Mouse (Mus musculus) heart, embryonic 11.5 days (tissue): ENCODE results near the gene Scube1. TPM values are rescaled to one million over a fixed set of nuclear protein-coding genes. Genes with fewer than 3 reads are reported as not detected.
A peak's percentile ranks its signal among the peaks of the same experiment; 100 is the strongest.

Experiments used
- ATAC-seq: fragments of 200-750 bp; cut with Nextera tagmentation; replicated peaks from 2 replicates; pipeline ENCODE4 v1.8.0; 2017; ENCODE audit warnings: moderate library complexity; ENCODE audit not compliant: insufficient number of reproducible peaks, low FRiP score, low TSS enrichment
- H3K27ac ChIP-seq: fragments of 300-500 bp; sonication (generic); 2 replicates; pipeline ENCODE4 v1.5.1; 2014; ENCODE audit warnings: mild to moderate bottlenecking, low read depth, low read length
- H3K27me3 ChIP-seq: fragments of 300-500 bp; sonication (generic); 2 replicates; pipeline ENCODE4 v1.6.1; 2014; ENCODE audit warnings: mild to moderate bottlenecking, low read length, mixed read lengths; ENCODE audit not compliant: control insufficient read depth, insufficient read depth
- H3K36me3 ChIP-seq: fragments of 300-500 bp; sonication (generic); 2 replicates; pipeline ENCODE4 v1.6.1; 2014; ENCODE audit warnings: mild to moderate bottlenecking, low read length, moderate library complexity, mixed read lengths; ENCODE audit not compliant: control insufficient read depth, insufficient read depth
- H3K4me1 ChIP-seq: fragments of 300-500 bp; sonication (generic); 2 replicates; pipeline ENCODE4 v1.6.1; 2014; ENCODE audit warnings: low read length; ENCODE audit not compliant: control insufficient read depth, insufficient read depth
- H3K4me2 ChIP-seq: fragments of 300-500 bp; sonication (generic); 2 replicates; pipeline ENCODE4 v1.6.1; 2014; ENCODE audit warnings: mild to moderate bottlenecking, moderate library complexity
- H3K4me3 ChIP-seq: fragments of 300-500 bp; sonication (generic); 2 replicates; pipeline ENCODE4 v1.5.1; 2014; ENCODE audit warnings: low read depth, low read length
- H3K9ac ChIP-seq: fragments of 300-500 bp; sonication (generic); 2 replicates; pipeline ENCODE4 v1.6.1; 2014; ENCODE audit warnings: mild to moderate bottlenecking, low read depth, low read length, moderate library complexity
- H3K9me3 ChIP-seq: fragments of 300-500 bp; sonication (generic); replicated peaks from 2 replicates; pipeline ENCODE4 v1.6.1; 2016; ENCODE audit warnings: low read length; ENCODE audit not compliant: control insufficient read depth
- WGBS: fragments of 180-500 bp; shearing (Covaris S2); extraction: QIAGEN DNeasy Blood & Tissue Kit; methylation state at CpG from one replicate; pipeline ENCODE4 v1.1.7; 2014; ENCODE audit not compliant: insufficient replicate concordance; 5-methylcytosine and 5-hydroxymethylcytosine counted together
- polyA plus RNA-seq: library from polyadenylated mRNA; unstranded; fragments of >200 nt; fragmentation: Nextera tagmentation; extraction: Ambion mirVana; gene quantifications from 2 replicates; pipeline ENCODE4 v1.2.1, GENCODE M21; 2014

Scube1 gene
- polyA plus RNA-seq, 1 experiment from 2014 or later: 9.3 TPM

DNA sequence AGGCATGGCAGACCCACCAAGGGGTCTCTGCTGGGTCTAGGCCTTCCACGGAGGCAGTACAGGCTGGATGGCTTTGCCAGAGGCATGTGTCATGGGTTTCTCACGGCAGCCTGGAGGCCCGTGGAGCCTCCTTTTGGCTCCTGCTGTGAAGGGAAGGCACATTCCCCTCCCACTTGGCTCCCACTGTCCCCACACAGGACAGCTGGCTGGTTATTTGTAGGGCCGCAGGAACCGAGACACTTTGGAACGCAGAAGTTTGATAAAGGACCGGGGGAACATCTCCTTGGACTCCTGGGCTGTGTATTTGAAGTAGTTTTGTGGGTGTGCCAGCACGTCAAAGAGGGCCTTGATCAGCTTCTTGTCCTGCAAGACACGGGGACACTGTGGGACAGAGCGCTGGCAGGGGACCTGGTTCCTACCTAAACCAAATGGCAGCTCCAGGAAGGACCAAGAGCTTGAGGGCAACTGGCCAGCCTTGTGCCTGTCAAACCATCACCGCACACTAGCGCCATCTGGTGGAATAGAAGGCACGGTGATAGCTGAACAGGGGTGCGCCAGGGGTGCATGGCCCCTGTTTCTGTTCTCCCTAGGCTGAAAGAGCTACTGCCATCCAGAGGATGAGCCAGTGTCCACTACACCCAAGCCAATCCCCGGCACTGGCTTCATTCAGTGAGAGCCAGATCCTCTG lies 117.6 kb downstream of the Scube1 start:
- H3K27me3 ChIP-seq: no peaks in the 10 kb centered on the region
- no peak for ATAC-seq
- H3K27ac ChIP-seq: no peak overlapping the region
- WGBS: 44% methylated on average over 15 of the region's 15 CpGs
- no peaks in the 10 kb centered on the region for H3K36me3 ChIP-seq
- no peak overlapping the region for H3K9ac ChIP-seq
- no peak overlapping the region for H3K4me3 ChIP-seq
- no peaks in the 10 kb centered on the region for H3K9me3 ChIP-seq
- H3K4me1 ChIP-seq: no peaks in the 10 kb centered on the region
- H3K4me2 ChIP-seq: no peak overlapping the region

DNA sequence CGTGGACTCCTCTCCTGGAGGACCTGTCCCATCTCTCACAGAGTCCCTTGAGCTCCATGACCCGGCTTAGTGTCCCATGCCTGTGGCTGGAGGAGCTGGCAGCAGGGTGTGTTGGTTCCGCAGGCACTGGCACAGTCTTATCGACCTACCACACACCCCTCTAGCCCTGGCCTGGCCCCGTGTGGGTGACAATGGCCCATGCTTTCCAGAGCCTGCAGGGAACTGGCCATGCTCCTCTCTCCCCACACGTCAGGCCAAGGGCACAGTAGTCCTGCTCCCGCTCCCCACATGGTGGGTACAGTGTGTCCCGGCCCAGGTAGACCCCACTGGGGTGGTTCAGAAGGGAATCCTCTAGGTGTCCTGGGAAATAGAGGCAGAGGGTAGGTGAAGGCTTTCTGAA lies 118.1 kb downstream of the Scube1 start:
- Histone ChIP-seq H3K9ac (no peak overlapping the region), H3K4me3 (no peak overlapping the region), H3K4me2 (no peak overlapping the region), H3K27ac (no peak overlapping the region), H3K36me3 (no peaks in the 10 kb centered on the region), H3K4me1 (no peaks in the 10 kb centered on the region), H3K27me3 (no peaks in the 10 kb centered on the region), H3K9me3 (no peaks in the 10 kb centered on the region)
- WGBS: 85% methylated on average over 8 of the region's 8 CpGs
- ATAC-seq: no peak

DNA sequence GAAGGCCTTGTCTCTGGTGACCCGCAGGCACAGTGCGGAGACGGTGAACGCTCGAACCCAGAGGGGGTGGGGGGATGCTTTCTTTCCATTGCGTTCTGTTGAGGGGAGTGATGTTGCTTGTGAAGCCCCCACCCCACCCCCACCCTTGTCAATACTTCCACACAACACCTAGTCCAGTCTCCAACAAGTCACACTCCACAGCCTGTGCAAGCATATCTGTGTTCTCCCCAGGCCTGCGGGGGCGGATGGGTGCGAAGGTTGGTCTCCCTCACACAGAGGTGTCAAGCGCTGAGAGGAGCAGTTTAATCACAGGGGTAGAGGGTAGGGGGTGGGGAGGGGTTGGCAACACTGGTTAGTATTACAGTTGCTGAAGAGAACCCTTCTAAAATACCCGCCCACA lies 118.6 kb downstream of the Scube1 start:
- no peak for ATAC-seq
- no peak overlapping the region for H3K4me2 ChIP-seq
- no peaks in the 10 kb centered on the region for H3K9me3 ChIP-seq
- H3K4me3 ChIP-seq: no peak overlapping the region
- no peaks in the 10 kb centered on the region for H3K27me3 ChIP-seq
- H3K9ac ChIP-seq: no peak overlapping the region; the same call in 1 of the 2 replicates
- 74% methylated on average over 11 of the region's 11 CpGs for WGBS
- H3K27ac ChIP-seq: no peak overlapping the region
- no peaks in the 10 kb centered on the region for H3K4me1 ChIP-seq
- H3K36me3 ChIP-seq: no peaks in the 10 kb centered on the region

DNA sequence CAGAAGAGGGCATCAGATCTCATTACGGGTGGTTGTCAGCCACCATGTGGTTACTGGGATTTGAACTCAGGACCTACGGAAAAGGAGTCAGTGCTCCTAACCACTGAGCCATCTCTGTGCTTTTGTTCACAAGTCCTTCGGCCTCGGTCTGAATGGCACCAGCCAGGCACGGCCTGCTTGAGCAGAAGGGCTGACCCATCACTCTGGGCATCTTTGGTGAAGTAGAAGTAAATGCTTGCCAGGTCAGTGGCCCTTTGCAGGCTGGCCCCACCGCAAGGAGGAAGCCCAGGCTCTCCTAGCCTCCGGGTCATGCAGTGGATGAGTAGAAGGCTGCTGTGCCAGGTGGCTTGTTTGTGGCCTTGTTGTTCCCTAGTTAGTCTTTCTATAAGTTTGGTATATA lies 121.4 kb downstream of the Scube1 start:
- H3K9ac ChIP-seq: no peak overlapping the region
- H3K27me3 ChIP-seq: no peaks in the 10 kb centered on the region
- H3K4me3 ChIP-seq: no peak overlapping the region
- H3K27ac ChIP-seq: no peak overlapping the region
- ATAC-seq: no peak
- H3K4me1 ChIP-seq: no peaks in the 10 kb centered on the region
- no peaks in the 10 kb centered on the region for H3K36me3 ChIP-seq
- WGBS: 92% methylated on average over 7 of the region's 7 CpGs
- H3K4me2 ChIP-seq: no peak overlapping the region
- H3K9me3 ChIP-seq: no peaks in the 10 kb centered on the region

DNA sequence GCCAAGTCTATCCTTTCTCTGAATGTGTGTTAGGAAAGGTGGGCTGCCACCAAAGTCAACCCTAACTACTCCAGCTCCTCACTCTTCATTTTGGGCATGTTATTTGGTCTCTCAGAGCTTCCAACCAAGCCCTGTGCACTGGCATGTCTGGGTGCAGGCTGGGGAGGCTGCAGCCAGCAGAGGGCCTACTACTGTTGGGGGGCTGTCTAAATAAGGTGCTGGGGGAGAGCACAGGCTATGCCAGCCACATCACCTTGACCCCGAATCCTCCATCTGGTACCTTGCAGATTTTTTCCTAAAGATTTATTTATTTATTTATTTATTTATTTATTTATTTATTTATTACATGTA lies 121.8 kb downstream of the Scube1 start:
- Histone ChIP-seq H3K4me3 (no peak overlapping the region), H3K4me1 (no peaks in the 10 kb centered on the region), H3K36me3 (no peaks in the 10 kb centered on the region), H3K4me2 (no peak overlapping the region), H3K27ac (no peak overlapping the region), H3K9me3 (no peaks in the 10 kb centered on the region), H3K27me3 (no peaks in the 10 kb centered on the region), H3K9ac (no peak overlapping the region)
- no peak for ATAC-seq
- 86% methylated on average over 1 of the region's 1 CpGs for WGBS

DNA sequence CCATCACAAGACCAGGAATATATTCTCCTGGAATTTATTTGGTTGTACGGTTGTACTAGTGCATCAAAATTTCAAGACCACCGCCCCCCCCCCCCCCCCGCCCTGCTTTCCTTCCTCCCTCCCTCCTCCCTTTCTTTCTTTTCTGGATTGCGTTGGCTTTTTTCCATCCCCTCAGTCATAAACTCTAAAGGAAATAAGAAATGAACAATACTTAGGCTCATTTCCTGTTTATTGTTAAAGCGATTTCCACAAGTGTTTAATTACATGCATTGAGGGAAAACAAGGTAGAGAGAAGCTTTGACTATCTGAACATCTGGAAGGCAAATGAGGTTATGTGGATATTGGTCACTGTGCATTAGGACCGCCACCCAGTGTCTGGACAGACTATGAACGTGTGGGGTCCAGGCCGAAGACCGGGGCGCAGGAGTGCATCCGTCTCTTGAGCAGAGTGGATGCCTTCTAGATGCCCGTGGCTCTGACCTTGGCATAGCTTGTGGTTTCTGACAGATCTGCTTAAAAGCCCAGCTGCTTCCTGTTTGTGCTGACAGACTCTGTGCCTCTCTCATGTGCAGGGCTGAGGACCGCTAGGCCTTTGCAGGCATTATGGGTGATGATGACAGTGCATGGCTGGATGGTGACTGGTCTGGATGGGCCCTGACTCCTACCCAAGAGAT lies 122.3 kb downstream of the Scube1 start:
- Histone ChIP-seq H3K4me1 (no peaks in the 10 kb centered on the region), H3K9me3 (no peaks in the 10 kb centered on the region), H3K9ac (no peak overlapping the region), H3K27ac (no peak overlapping the region), H3K36me3 (no peaks in the 10 kb centered on the region), H3K4me3 (no peak overlapping the region), H3K27me3 (no peaks in the 10 kb centered on the region), H3K4me2 (no peak overlapping the region)
- no peak for ATAC-seq
- WGBS: 81% methylated on average over 12 of the region's 13 CpGs

DNA sequence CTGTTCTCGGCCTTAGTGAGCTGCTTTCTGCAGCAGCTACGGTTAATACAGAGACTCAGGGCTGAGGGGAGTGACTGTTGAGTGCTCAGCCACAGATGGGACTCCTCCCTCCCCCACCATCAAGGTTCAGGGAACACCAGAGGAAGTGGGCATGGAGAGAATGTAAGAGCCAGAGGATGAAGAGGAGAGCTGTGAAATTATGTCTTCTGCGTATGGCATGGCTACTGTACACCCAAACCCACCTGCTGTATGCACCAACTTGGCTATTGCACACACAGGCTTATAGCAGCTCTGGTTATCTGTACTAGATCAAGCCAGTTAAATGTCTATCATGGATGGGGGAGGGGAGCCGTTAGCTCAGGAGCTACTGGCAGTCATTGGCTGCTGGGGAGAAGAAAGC lies 123.6 kb downstream of the Scube1 start:
- H3K27ac ChIP-seq: no peak overlapping the region
- H3K4me1 ChIP-seq: no peaks in the 10 kb centered on the region
- no peak for ATAC-seq
- no peaks in the 10 kb centered on the region for H3K36me3 ChIP-seq
- H3K4me2 ChIP-seq: no peak overlapping the region
- H3K4me3 ChIP-seq: no peak overlapping the region
- H3K9ac ChIP-seq: no peak overlapping the region
- no peaks in the 10 kb centered on the region for H3K9me3 ChIP-seq
- H3K27me3 ChIP-seq: no peaks in the 10 kb centered on the region
- WGBS: 72% methylated on average over 4 of the region's 4 CpGs

DNA sequence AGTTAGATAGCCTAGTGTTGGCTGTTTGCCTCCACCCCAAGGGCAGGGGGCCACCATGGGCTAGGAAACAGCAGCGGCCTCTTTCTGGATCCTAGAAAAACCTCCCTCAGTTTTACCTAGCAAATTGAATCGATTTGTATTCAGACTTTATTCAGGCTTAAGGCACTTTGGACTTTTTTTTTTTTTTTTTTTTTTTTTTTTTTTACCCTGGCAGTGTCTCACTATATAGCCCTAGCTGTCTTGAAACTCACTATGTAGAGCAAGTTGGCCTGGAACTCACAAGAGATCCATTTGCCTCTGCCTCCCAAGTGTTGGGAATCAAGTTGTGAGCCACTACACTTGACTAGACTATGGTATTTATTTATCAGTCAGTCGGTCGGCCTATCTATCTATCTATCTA lies 128.0 kb downstream of the Scube1 start:
- H3K36me3 ChIP-seq: no peaks in the 10 kb centered on the region
- H3K4me3 ChIP-seq: no peak overlapping the region
- H3K4me1 ChIP-seq: peaks cover 17% of the 10 kb centered on the region
- H3K27me3 ChIP-seq: no peaks in the 10 kb centered on the region
- H3K9ac ChIP-seq: no peak overlapping the region
- ATAC-seq: no peak
- no peak overlapping the region for H3K4me2 ChIP-seq
- no peaks in the 10 kb centered on the region for H3K9me3 ChIP-seq
- WGBS: 85% methylated on average over 4 of the region's 4 CpGs
- H3K27ac ChIP-seq: no peak overlapping the region

DNA sequence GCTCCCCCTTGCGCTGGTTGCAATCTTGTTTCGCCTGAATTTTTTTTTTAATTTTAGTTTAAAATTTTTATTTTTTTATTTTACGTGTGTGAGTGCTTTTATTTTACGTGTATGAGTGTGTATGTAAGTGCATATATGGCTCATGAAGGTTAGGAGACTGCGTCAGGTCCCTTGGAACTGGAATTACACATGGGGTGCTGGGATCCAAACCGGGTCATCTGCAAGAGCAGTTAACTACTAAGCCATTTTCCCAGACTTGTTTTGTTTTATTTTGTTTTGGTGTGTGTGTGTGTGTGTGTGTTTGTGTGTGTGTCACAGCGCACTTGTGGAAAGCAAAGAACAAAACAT lies 129.5 kb downstream of the Scube1 start:
- peak overlapping the region; percentile 56 for H3K4me3 ChIP-seq
- peak overlapping the region; percentile 82 for H3K9ac ChIP-seq
- H3K4me2 ChIP-seq: peak overlapping the region; percentile 83
- H3K36me3 ChIP-seq: no peaks in the 10 kb centered on the region
- H3K27ac ChIP-seq: 0 out of 2 replicates have a peak overlapping the region, but pooled peaks have one; percentile 73
- no peaks in the 10 kb centered on the region for H3K9me3 ChIP-seq
- 38% methylated on average over 7 of the region's 7 CpGs for WGBS
- no peak for ATAC-seq
- H3K4me1 ChIP-seq: peaks cover 20% of the 10 kb centered on the region
- H3K27me3 ChIP-seq: no peaks in the 10 kb centered on the region
